Mouse (Mus musculus) thymus, adult 18-20 months (tissue): ENCODE results near the gene Hoxa3.

Experiments used
- DNase-seq, 2 experiments: peaks; one replicate each; pipeline ENCODE4 v3.0.0; 2022; ENCODE audit warnings: mixed read lengths in 2 of 2

Hoxa3 gene

DNA sequence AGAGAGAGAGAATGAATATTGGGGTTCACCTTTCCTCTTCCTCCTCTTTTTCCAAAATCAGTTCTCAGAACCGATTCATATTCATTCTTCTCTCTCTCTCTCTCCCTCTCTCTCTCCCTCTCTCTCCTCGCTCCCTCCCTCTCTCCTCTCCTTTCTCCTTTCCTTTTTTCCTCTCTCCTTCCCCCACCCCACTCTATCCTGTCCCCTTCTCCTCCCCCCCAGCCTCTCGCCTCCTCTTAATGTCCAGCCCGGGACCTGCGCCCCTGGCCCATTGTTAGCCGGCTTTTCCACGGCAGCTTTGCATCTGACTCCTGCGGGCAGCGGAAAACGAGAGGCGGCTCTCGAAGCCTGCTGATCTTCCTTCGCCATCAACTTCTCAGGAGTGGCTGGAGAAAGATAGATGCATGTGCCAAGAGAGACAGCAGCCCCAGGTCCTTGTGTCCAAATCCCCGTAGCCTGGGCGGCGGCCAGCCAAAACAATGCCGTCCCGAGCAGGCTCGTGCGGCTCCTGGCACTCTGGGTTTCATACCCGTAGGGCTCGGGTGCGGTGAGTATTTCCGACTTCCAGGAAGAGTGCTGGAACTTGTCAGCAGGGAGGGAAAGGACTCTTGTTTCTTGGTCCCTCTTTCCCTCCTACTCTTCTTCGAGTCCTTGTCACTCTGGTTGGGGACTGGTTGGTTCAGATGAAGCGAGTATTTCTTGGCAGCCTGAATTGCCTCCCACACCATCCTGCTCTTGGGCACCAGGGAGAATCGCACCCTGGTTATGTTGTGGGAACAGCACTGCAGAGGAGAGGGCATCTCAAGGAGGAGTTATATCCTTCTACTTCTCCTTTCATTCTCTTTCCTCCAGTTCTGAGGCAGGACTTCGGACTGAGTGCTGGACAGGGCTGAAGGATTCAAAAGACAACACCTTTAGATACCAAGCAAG is 47.4 kb downstream of the Hoxa3 start:
- no peak for DNase-seq

DNA sequence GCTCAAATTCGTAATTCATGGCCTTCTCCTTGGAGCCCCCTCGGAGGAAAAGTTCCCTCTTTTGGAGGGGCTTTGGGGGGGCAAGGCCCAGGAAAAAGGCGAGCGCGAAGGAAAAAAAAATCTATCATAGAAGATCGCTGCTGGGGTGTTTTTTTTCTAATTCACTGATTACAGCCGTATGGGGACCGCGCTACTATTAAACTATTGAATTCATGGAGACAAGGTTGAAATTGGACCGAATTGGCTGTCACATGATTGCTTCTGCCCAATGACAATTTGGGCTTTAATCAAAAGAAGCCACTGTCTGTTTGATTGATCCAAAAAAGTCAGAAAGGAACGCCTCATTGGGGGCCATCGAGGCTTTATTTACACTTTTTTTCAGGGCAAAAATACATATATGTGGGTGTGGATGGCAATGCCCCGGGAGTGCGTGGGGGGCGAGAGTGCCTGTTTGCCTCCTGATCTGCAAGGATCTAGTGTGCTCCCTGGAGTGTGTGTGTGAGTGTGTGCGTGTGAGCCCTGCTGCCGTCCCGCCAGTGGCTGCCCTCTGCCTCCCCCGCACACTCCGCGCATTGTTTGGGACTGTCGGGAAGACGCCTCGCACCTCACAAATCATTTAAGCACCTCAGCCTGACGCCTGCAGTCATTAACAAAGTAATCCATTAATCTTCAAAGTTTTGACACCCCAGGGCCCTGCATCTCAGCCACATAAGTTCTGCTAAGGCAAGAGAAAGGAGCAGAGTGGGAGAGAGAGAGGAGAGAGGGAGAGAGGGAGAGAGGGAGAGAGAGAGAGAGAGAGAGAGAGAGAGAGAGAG is 48.3 kb downstream of the Hoxa3 start, which contains the start of gene Hoxa2:
Hoxa2 (minus strand) TSS at position 206 of the 815 bp plus-strand sequence.
- DNase-seq, result no peak

DNA sequence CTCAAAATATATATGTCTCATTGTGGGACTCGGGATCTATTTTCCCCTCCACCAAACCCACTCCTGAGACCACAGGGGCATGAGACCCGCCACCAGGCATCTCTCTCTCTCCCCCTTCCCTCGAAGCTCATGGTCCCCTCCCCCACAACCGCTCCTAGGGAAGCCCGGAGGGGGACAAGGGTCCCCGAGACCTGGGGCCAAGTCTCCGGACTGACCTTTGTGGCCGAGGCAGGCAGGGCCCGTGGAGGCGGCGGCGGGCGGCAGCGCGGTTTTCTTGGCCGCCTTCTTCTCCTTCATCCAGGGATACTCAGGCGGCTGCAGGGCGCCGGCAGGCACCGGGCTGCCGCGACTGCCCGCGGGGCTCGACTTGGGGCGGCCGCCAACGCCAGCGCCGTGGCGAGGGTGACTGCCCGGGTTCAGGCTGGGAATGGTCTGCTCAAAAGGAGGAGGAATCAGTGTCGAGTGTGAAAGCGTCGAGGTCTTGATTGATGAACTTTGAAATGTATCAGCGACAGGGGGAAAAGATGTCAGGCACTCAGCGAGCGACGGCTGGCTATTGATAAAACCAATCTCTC is 49.0 kb downstream of the Hoxa3 start:
- no peak for DNase-seq

DNA sequence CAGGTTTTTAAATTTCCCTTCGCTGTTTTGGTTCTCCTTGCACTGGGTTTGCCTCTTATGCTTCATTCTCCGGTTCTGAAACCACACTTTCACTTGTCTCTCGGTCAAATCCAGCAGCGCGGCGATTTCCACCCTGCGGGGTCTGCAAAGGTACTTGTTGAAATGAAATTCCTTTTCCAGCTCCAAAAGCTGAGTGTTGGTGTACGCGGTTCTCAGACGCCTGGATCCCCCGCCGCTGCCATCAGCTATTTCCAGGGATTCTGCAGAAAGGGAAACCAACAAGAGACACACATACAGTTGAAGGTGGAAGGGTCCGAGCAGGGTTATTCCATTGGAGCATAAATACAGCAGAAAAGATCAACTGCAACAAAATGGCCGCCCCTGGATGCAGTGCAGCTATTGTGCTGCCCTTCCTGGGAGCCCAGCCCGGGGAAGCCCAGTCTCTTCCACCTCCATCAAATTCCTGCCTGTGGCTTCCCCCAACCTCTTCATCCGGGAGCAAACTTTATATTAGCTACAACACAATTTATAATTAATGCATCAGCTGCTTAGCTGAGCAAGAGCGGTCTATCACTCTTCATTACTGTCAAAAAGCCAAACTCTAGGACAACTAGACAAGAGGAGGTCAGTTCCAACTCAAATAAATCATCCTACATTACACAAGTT is 49.6 kb downstream of the Hoxa3 start:
- no peak for DNase-seq

DNA sequence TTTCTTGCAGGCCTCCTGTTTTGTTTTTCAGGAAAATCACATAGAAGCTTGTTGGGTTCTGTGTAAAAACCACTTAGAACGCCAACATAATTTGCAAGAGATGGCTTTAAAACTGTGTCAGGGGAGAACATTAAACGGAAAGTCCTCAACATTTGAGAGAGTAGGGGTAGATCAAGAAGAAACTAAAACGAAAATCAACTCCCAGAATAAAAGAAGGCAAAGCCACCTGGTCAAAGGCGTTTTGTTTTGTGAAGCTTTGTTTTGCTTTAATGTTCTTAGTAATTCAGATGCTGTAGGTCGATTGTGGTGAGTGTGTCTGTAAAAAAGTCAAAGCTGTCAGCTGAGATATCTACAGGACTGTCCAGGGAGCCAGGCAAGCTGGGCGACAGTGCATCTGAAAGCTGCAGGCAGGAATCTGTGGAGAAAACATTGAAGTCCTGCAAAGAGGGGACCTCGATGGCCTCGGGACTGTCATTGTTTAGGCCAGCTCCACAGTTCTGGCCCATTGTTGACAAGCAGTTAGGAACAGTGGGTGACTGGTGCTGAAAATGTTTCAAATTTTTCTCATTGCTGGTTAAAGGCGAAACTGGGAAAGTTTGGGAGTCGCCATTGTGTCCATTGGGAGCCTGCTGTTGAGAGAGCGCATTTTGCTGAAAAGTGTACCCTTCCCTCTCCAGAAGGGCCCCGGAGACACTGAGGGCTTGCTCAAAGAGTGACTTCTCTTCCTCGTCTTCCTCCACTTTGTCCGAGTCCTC is 50.3 kb downstream of the Hoxa3 start:
- no peak for DNase-seq

DNA sequence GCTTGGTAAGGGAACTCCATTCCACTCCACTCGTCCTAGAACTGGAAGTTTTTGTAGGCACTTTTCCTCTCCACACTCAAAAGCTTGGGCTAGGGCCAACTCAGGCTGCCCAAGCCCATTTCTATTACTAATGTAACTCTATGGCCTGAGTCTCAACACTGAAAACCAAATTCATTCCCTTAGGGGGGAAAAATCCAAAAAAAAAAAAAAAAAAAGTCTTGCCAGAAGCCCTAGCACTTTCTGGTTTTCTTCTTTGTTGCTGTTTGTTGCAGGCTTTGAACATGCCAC is 51.1 kb downstream of the Hoxa3 start:
- no peak for DNase-seq

DNA sequence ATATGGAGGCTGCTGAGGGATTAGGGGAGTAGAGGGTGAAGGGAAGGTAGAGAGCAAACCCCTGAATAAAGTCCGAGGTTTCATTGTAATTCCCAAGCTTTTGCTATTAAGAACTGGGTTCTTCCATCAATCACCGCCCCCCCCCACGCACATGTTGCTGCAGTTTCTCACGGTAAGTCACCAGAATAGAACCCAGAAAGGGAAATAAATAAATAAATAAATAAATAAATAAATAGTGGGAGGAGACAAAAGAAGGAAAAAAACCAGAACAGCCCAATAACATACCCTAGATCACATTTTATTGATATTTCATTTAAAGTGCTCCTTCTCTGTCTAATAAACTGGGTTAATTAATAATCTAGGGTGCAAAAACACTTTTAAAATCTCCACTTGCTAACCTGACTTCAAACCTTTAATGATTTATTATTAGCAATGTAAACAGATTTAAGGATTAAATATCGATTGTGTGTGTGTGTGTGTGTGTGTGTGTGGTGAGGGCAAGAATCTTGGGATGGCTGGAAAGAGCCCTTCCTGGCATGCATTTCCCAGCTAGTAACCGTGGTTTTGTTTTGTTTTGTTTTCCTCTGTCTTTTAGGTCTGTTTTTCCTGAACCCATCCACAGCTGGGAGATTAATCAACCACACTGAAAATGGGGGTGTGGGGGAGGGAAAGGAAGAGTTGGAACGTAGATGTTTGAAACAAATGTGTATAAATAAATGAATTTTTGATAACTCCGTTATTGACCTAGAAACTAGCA is 51.6 kb downstream of the Hoxa3 start:
- no peak for DNase-seq

DNA sequence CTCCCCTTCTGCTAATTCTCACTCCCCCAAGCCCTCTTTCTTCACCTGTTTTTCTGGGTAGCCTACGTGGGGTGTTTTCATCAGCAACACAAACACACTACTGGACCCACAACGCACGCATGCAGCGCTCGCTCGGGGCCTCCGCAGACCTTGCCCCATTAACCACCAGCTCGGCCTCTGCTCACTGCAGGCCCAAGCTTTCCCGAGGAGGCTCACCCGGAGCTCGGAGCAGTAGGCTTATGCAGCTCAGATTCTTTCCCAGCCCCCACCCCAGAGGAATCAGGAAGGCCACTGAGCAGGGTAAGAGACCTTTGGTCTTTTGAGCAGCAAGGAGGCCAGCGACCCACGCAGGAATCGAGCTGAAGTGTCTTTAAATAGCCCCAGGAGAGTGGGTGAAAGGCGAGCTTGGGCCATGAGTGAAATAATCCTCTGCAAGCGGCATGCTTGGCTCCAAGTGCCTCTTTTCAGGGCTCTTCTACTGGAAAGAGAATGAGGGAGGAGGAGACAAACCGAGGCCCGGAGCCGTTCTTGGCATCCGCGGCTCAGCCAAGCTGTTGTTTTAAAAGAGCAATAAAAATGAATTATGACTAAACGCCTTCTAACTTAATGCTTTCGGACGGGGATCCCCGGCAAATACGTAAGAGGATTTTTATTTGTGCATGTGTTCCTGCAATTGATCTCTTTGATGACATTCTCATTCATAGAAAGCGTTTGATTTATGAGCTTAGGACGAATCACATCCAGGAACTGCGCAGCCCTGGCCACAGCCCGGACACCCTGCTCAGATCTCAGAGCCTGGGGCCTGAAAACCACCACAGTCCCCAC is 52.4 kb downstream of the Hoxa3 start:
- DNase-seq, result no peak

DNA sequence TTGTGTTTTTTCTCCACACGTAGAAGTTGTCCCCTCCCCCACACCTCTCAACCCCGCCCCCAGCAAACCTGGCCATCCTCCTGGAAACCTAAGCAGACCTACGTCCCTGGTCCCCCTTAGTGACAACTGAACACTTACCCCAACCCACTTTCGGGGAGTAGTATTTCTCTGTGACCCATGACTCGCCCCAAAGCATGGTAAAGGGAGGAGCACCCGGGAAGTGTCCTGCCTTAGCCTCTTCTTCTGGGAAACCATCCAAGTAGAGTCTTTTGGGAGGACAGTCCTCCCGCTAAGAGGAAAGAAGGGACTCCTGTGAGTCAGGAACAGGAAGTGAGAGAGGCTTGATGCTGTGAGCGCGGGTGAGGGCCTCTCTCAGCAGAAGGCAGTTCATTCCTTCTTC is 53.2 kb downstream of the Hoxa3 start:
- no peak for DNase-seq

DNA sequence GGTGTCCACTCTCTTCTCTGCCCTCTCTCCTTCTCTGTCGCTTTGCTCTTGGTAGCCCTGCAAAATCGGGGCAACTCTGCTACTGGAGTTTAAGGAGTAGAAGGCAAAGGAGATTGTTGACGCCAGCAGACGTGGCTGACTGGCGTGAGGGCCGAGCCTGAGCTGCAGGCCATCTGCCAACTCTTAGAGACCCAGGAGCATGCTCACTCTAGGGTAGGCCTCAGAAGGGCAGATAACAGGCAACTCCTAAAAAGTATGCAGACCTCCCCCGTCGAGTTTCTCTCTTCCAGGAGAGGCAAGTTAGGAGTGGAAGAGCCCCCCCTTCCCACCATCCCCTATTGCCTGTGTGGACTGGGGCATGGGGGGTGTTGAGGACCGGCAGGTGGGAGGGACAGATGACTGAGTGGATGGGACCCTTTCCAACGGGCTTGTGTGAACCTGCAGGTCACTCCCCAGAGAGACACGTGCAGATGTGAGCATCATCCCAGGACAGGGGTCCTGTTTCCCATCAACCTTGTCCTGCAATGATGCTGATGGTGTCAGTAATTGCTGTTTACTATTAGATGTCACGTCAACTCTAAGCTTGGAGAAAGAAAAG is 53.9 kb downstream of the Hoxa3 start:
- no peak for DNase-seq

DNA sequence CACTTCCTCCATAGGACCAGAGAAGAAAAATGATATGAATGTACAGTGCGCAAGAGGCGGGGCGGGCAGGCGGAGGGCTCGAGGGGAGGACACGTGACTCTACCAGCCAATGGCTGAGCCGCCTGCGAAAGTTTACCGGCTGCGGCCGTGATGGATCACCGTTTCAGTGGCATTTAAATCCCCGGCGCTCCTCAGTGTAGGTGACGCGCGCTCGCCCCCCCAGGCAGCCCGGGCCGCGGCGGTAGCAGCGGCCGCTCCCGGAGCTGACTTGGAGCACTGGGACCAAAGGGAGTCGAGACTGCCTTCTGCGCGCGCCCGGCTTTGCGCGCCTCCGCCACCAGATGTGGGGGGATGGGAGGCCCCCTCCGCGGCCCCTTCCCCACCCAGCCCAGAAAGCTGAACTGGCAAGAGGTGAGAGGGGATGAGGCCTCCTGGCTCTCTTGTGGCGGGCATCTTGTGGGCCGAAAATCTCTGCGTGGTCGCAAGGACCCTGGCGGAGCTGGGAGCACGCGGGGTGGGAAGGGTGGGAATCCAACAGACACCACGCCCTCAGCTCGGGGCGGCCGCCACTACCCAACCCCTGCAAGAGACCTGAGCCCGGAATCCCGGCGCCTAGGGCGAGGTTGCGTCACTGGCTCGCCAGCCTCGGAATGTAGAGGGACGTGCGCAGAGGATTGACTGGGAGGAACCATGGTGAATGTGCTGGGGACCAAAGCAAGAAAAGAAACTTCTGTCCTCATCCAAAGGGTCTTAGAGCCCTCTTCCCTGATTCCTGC is 54.7 kb downstream of the Hoxa3 start, which contains the start of gene Hoxa1:
Hoxa1 (minus strand) TSS at position 42 of the 776 bp plus-strand sequence.
- DNase-seq, result peak; percentile 51 to 55

DNA sequence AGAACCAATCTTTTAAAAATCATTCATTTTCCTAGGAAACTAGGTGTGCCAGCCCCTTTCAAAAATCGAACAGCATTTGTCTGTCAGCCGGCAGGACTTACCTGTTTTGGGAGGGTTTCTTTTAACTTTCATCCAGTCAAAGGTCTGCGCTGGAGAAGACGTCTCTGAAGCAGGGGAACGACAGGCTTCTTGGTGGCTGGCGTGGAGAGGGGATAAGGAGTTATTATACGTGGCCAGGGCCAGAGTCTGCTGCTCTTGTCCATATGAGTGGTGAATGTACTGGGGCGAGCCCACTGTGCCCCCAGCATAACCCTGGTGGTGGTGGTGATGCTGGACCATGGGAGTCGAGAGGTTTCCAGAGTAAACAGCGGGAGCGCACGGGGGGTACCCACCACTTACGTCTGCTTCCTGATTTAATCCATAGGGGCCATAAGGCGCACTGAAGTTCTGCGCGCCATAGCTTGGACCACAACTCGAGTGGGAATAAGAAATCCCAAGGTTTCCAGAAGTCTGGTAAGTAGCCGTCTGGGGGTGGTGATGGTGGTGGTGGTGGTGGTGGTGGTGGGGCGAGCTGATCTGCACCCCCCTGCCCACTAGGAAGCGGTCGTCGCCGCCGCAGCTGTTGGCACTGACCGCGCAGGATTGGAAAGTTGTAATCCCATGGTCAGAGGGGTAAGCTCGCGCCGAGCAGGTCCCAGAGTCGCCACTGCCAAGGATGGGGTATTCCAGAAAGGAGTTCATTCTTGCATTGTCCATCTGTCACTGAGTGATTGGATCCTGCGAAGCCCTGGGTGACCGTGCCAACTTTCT is 55.5 kb downstream of the Hoxa3 start:
- DNase-seq, result no peak

DNA sequence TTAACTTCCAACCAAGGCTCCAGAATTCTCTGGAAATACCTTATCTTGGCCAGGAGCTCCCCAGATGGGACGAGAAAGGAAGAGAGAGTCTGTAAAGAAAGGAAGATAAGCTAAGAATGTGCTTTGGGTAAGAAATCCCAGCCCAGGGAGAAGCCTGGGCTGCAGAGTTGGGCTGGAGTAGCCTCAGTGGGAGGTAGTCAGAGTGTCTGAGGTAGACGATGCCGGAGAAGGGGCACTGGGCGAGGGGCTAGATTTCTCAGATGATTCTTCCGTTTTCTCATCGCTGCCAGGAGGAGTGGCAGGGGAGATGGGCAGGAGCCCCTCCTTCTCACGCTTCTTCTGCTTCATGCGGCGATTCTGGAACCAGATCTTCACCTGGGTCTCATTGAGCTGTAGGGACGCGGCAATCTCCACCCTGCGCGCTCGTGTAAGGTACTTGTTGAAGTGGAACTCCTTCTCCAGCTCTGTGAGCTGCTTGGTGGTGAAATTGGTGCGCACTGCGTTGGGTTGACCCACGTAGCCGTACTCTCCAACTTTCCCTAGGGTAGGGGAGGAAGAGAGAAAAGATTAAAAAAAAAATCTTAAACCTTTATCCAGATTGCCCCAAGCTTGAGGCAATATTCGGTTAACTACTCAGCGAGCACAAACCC is 56.5 kb downstream of the Hoxa3 start:
- DNase-seq, result no peak

DNA sequence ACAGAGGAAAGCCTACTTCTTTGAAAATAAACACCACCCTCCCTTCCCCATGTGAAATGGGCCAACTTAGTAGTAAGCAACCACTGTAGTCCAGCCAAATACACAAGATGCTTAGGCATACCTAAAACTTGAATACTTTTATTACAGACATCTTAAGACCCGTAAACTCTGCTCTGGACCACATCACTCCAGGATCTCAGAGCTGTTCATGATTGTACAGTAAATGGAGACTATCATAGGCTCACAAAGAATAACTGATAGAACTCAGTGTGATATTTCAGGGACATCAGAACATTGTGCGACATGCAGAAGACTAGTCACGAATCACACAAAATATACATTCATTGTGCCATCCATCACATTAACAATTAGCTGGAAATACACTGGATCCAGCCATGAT is 57.7 kb downstream of the Hoxa3 start:
- no peak for DNase-seq

DNA sequence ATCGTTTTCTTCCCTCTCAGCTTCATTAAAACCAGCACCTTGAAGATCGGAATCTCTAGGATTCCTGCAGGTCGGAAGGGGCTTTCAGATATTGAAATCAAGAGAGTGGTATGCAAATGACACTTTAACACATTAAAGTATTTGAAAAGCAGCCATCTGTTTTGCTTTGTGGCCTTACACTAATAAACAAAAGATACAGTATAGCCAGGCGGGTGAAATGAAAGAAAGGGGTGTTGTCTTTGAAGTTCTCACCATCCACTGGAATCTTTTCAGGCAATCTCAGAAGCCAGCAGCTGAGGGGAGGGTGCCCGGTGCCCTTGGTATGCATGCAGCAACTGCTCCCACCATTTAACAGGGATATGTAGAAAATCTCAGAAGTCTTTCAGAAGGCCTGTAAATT is 59.1 kb downstream of the Hoxa3 start:
- DNase-seq, result no peak

DNA sequence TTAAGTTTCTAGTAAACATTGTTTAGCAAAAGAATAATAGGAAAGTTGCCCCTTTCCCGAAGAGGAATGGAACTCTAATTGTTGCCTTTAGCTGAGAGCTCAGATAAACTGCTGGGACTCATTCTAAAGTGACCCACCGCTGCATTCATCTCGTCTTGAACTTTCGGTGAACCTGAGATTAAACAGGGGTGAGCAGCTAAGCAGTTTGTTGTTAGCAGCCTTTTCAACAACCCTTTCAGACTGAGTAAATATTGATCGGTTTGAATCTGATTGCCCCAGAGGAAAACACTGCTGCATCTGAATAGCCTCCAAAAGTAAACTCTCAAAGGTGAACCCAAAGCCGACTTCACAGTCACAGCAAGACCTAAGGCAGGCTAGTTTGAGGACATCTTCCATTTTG is 59.9 kb downstream of the Hoxa3 start:
- DNase-seq, result no peak

DNA sequence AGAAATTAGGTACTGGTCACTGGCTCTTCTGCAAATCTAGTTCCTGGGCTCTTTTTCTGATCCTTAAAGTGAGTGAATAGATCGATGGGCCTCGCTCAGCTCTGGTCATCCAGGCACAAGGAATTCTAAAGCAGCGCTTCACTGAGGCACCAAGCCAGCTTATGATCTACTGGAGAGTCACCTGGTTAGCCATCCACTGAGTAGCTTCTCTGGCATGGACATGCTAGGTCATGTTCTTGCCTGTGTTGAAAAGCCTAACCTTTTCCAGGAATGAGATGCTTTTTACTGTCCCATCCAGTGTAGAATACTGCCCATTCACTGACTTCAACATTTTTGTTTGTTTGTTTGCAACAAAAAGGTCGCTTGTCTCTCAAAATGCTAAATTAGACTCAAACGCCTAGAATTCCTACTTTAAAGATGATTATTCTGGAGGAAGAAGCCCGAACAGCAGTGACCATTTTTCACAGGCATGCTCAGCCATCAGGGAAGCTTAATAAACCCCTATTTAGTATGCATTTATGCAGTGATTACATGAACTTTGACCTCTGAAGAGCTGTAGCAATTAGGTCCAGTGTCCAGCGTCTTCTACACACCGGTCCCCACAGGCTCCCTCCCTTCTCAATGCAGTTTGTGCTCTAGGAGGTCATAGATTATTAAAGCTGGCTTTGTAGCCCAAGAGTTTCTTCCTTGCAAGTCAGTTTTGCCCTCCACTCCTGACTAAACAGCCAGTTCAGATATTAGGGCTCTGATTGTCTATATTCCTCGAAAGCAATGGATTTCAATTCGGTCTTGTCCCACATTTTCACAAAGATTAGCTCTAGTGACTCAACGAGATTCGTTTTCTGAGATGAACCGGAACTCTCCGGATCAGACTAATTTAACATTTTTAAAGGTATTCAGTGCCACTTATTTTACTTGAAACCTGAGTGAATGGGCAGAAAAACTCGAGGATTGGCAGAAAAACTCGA is 60.6 kb downstream of the Hoxa3 start:
- DNase-seq, result no peak
